Mouse (Mus musculus): ENCODE data around the gene Sipa1.

Sipa1 gene

DNA sequence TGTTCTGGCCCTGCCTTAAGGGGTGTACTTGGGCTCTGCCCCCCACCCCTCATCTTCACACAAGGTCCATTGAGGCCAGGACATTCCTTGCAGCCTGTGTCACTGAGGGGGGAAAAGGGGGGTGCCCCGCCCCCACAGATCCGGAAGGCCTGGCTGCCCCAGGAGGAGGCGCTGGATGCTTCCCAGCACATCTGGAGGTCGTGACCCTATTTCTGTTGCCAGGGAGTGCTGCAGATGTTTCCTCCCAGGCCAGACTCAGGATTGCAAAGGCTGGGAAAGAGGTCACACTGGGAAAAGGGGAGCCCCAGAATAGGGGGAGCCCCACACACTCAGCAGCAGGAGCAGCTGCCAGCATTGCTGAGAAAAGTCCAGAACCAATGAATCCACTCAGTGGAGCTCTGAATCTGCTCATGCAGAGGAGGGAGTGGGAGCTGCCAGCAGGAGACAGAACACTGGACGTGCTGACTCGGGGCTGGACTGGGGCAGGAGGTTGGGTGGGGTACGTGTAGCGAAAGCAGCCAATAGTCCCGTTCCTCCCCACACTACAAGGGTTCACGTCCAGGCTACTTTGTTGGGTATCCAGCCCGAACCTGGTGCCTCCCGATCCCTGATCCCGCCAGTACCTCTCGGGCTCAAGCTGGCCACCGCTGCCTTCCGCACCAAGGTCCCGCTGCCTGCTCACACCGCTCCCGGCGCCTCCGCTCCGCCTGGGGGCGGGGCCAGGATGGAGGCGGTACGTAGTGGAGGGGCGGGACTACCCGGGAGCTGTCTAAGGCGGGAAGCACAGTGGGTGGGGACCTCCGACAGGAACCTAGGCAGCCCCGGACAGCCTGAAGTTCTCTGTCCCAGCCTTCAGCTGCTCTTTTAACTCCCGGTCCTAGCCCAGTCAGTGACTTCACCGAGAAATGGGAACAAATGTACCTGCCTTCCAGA is at the start of gene Sipa1:
TSS of gene Sipa1 (minus strand) at position 727 of the 933 bp plus-strand sequence.
- peak; percentile 91 for DNase-seq (ENCODE audit: low read depth, low spot score)
- Histone ChIP-seq H3K27me3 (ENCODE audit: control insufficient read depth, insufficient read depth, low read length, poor library complexity, severe bottlenecking) (no peaks in the 10 kb centered on the region), H3K36me3 (ENCODE audit: control insufficient read depth, insufficient read depth, low read length, poor library complexity, severe bottlenecking) (peaks cover 17% of the 10 kb centered on the region)

DNA sequence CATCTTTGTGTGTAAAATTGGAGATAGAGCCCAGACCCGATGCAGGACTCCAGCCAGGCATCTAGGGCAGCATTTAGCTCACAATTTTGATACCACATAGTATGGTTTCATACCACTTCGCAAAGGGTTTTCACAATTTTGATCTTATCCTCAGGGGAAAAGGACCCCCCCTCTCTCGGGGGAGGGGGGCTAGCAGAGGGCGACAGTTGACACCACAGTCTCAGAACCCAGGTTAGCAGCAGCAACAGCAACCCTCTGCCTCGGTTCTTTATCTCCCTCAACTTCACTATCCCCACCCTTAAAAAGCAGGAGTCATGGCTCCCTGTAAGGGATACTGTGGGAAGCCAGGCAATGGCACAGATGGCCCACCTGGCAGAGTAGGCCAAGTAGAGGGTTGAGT is 49.7 kb upstream of the Sipa1 start:
- Histone ChIP-seq H3K27me3 (ENCODE audit: control insufficient read depth, insufficient read depth, low read length, poor library complexity, severe bottlenecking) (no peaks in the 10 kb centered on the region), H3K36me3 (ENCODE audit: control insufficient read depth, insufficient read depth, low read length, poor library complexity, severe bottlenecking) (peaks cover 15% of the 10 kb centered on the region)
- no peak for DNase-seq (ENCODE audit: low read depth, low spot score)

DNA sequence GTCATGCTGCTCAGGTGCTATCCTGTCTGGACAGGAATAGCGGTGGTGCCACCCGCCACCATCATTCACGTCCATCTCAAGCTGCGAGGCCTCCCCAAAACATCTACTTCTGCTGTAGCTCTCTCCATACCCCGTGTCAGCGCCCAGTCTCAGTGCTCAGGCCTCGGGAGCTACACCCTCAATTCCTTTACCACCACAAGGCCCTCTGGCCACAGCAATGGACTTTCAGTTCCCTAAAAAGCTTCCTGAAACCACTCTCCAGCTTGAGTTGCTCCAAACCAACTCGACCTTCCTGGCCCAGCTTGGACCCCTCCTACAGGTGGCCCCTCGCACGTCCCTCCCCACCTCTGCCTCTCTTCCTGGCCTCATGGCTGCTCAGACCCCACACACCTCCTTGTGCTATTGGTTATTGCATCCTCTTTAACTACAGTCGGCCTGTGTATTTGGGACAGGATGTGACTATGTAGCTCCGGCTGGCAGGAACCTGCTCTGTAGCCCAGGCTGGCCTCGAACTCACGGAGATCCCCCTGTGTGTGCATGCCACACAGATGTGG is 48.5 kb upstream of the Sipa1 start:
- peak; percentile 60 for DNase-seq (ENCODE audit: low read depth, low spot score)
- H3K27me3 ChIP-seq (ENCODE audit: control insufficient read depth, insufficient read depth, low read length, poor library complexity, severe bottlenecking), result no peaks in the 10 kb centered on the region
- peaks cover 17% of the 10 kb centered on the region for H3K36me3 ChIP-seq (ENCODE audit: control insufficient read depth, insufficient read depth, low read length, poor library complexity, severe bottlenecking)

DNA sequence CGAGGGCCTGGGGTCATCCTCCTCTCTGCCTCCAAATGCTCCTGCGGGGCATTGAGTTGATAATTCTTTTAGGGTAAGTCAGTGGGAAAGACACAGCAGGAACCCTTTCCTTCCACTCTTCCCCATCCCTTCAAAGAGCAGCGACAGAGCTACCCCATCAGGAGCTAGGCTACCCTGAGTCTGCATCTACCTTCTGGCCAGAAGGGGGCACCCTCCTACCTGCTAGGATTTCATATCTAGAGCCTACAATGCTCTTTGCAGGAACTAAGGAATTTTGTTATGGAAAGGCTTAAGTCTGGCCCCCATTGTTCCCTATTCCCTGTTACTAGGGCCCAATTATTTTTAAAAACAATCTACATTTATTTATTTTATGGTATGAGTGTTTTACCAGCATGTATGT is 47.7 kb upstream of the Sipa1 start:
- Histone ChIP-seq H3K27me3 (ENCODE audit: control insufficient read depth, insufficient read depth, low read length, poor library complexity, severe bottlenecking) (no peaks in the 10 kb centered on the region), H3K36me3 (ENCODE audit: control insufficient read depth, insufficient read depth, low read length, poor library complexity, severe bottlenecking) (peaks cover 17% of the 10 kb centered on the region)
- DNase-seq (ENCODE audit: low read depth, low spot score), result peak; percentile 78

DNA sequence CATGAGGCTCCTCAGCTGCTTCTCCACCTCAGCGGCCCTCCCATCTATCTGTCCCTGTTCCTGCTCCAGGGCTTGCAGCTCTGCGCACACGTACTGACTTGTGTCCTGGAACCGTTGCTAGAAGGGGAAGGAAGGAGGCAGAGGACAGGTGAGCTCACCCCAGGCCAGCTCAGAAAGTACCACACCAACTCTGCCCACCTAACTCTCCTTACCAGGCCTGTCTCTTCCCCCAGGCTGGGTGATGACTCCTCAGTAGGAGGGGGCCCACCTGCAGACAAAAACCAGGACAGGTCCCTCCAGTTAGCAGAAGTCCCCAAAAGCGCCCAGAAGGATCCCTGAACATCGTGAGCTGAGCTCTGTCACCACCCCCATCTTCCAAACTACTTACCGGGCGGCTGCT is 47.1 kb upstream of the Sipa1 start:
- H3K27me3 ChIP-seq (ENCODE audit: control insufficient read depth, insufficient read depth, low read length, poor library complexity, severe bottlenecking), result no peaks in the 10 kb centered on the region
- peaks cover 16% of the 10 kb centered on the region for H3K36me3 ChIP-seq (ENCODE audit: control insufficient read depth, insufficient read depth, low read length, poor library complexity, severe bottlenecking)
- no peak for DNase-seq (ENCODE audit: low read depth, low spot score)

DNA sequence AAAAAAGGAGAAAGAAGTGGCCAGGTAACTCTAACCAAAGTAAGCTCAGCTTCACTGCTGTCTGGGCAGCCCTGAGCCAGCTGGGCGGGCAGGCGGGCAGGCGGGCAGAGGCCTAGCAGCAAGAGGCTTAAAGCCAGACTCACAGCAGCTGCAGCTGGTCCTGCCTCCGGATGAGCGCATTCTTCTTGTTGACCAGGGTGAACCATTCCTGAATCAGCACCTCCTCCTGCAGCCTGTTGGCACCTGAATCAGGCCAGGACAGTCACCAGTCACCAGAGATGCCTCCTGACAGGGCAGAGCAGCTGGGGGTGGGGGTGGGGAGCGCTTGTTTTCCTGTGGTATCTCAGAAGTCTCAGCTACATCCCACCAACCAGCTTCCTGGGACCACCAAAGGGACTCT is 46.6 kb upstream of the Sipa1 start:
- Histone ChIP-seq H3K27me3 (ENCODE audit: control insufficient read depth, insufficient read depth, low read length, poor library complexity, severe bottlenecking) (no peaks in the 10 kb centered on the region), H3K36me3 (ENCODE audit: control insufficient read depth, insufficient read depth, low read length, poor library complexity, severe bottlenecking) (peaks cover 14% of the 10 kb centered on the region)
- DNase-seq (ENCODE audit: low read depth, low spot score), result no peak

DNA sequence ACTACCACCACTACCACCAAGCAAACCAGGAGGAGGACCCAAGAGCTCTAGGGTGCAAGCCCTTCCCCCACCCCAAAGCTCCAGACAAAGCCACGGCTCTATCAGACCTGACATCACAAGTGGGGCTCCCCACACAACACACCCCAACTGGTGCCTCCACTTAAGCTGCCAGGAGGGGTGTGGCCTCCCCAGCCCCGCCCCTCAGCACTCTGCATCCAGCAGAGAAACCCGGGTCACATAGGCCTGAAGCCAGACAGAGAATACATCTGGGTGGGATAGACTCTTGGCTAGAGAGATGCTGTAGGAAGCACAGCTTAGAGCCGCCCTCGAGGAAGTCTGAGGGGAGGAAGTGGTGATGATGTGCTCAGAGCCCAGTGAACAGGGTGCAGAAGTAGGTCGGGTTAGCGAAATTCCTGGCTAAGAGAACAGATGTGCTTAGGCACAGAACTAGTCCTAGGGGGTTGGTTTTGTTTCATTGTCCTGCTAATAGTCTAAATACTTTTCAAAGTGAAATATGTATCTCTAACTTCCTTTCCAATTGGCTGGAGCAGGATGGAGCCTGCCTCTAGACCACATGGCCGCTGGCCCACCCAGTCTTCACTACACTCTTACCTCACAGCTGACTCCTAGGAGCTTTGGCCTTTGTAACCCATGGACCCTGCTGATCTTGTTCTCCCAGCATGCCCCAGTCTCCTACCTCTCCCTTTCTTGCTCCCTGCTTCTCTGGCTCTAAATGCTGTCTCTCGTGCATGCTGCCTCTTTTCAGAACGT is 41.5 kb upstream of the Sipa1 start:
- H3K27me3 ChIP-seq (ENCODE audit: control insufficient read depth, insufficient read depth, low read length, poor library complexity, severe bottlenecking), result no peaks in the 10 kb centered on the region
- H3K36me3 ChIP-seq (ENCODE audit: control insufficient read depth, insufficient read depth, low read length, poor library complexity, severe bottlenecking), result peaks cover 16% of the 10 kb centered on the region
- no peak for DNase-seq (ENCODE audit: low read depth, low spot score)

DNA sequence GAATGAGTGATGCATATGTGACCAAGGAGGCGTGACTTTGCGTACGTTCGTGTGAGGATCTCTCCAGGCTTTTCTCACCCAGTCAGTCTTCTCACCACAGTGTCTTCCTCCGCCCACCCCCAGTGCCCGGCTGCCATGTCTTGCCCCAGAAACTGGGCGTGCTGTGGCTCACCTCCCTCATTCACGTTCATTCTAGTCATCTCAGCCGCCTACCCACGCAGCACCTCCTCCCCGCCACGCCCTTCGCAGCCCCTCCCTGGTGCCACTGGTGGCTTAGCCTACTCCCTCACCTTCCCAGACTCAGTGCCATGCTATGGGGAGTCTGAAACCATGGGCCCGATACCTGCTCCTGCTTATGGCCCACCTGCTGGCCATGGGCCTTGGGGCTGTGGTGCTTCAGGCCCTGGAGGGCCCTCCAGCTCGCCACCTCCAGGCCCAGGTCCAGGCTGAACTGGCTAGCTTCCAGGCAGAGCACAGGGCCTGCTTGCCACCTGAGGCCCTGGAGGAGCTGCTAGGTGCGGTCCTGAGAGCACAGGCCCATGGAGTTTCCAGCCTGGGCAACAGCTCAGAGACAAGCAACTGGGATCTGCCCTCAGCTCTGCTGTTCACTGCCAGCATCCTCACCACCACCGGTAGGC is 40.8 kb upstream of the Sipa1 start, which contains the start of gene Kcnk7:
TSS of gene Kcnk7 (plus strand) at position 205 of the 638 bp plus-strand sequence.
- Histone ChIP-seq H3K36me3 (ENCODE audit: control insufficient read depth, insufficient read depth, low read length, poor library complexity, severe bottlenecking) (peaks cover 16% of the 10 kb centered on the region), H3K27me3 (ENCODE audit: control insufficient read depth, insufficient read depth, low read length, poor library complexity, severe bottlenecking) (no peaks in the 10 kb centered on the region)
- no peak for DNase-seq (ENCODE audit: low read depth, low spot score)

DNA sequence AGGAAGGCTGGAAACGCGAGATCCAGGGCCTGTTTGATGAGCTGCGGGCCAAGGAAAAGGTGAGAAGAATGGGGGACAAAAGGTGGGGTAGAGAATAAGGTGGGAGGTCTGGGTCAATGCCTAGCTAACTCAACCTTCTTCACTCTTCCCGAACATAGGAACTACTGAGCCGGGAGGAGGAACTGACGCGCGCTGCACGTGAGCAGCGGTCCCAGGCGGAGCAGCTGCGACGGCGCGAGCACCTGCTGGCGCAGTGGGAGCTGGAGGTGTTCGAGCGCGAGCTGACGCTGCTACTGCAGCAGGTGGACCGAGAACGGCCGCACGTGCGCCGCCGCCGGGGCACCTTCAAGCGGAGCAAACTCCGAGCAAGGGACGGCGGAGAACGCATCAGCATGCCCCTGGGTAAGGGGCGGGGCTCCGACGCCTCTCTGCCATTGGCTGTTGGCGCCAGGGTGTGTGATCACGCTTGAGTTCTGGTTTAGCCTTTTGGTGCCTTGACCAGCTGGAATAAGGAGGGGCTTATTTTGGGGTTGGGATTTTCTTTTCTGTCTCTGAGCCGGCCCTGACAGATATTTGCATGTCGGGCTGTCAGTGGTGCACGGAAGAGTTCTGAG is 32.4 kb upstream of the Sipa1 start:
- Histone ChIP-seq H3K36me3 (ENCODE audit: control insufficient read depth, insufficient read depth, low read length, poor library complexity, severe bottlenecking) (peaks cover 24% of the 10 kb centered on the region), H3K27me3 (ENCODE audit: control insufficient read depth, insufficient read depth, low read length, poor library complexity, severe bottlenecking) (no peaks in the 10 kb centered on the region)
- no peak for DNase-seq (ENCODE audit: low read depth, low spot score)

DNA sequence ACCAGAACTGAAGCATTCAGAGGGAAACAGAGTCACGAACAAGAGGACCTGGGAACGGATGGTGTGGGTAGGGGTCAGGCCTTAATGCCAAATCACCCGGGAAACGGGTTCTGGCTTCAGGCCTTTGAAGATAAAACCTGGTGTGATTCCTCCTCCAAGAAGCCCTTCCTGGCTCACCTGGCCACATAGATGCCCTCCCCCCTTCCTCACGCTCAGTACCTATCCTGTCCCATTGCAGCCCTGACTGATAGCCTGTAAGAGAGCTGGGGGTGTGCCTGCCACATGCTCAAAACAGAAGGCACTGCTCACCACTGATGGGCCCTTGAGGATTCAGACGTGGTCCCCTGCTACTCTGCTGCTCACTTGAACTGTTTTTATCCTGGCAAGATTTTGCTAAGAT is 30.3 kb upstream of the Sipa1 start:
- DNase-seq (ENCODE audit: low read depth, low spot score), result no peak

DNA sequence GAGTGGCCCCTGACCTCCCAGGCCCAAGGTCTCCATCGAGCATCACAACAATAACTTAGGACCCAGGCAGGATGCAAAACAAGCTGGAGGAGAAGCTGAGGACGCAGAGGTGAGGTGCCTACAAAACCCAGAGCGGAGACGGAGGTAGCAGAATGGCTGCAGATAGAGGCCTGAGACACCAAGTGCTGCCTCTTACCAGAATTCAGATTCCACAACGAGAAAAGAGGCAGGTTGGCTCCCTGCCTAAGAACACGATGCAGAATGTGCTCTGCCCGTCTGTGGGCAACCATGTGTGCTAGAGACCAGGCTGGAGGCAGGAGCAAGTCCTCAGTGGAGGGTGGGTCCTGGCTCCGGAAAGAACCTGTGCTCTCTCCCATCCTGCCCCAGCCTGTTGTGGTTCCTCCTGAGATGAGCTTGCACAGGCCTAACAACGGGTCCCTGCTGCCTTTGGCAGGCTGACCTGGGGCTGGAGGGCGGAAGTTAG is 29.4 kb upstream of the Sipa1 start:
- Histone ChIP-seq H3K36me3 (ENCODE audit: control insufficient read depth, insufficient read depth, low read length, poor library complexity, severe bottlenecking) (peaks cover 14% of the 10 kb centered on the region), H3K27me3 (ENCODE audit: control insufficient read depth, insufficient read depth, low read length, poor library complexity, severe bottlenecking) (no peaks in the 10 kb centered on the region)
- no peak for DNase-seq (ENCODE audit: low read depth, low spot score)

More for the DNA sequence above, 30.3 kb upstream of the Sipa1 start:
- Histone ChIP-seq H3K36me3 (ENCODE audit: control insufficient read depth, insufficient read depth, low read length, poor library complexity, severe bottlenecking) (peaks cover 16% of the 10 kb centered on the region), H3K27me3 (ENCODE audit: control insufficient read depth, insufficient read depth, low read length, poor library complexity, severe bottlenecking) (no peaks in the 10 kb centered on the region)

DNA sequence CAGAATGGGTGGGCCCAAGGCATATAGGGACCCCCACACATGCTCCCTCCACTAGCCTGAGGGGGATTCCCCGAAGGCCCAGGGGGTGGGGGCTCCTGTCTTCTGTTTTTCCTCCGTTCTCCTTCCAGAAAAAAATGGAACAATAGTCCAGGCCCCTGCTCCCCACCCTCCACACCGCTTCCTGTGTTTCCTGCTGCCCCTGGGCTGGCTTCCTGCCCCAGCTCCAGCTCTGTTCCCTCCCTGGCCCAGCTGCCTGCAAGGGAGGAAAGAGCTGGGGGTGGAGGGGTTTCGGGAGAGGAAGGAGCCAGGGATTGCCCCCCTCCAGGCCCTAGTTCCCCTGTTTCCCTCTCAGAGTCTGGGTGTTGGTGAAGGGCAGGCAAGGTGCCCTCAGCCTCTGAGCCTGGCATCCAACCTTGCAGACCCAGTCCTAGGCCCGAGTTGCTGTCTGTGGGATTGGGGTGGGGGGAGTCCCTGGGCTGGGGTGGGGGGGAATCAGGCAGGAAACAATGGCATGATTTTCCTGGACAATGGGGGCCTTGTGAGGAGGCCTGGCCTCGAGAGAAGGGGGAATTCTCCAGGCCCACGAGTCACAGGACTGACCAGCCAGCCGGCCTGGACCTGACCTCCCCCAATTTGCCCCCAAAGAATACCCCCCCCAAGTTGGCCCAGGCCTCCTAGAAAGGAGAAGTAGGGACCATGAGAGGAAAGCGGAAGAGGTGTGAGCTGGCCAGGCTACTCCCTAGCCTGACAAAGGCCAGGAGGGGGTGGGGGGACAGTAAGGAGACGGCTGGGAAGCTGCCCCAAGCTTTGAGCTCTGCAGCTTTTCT is 28.8 kb upstream of the Sipa1 start:
- Histone ChIP-seq H3K27me3 (ENCODE audit: control insufficient read depth, insufficient read depth, low read length, poor library complexity, severe bottlenecking) (no peaks in the 10 kb centered on the region), H3K36me3 (ENCODE audit: control insufficient read depth, insufficient read depth, low read length, poor library complexity, severe bottlenecking) (peaks cover 8% of the 10 kb centered on the region)
- DNase-seq (ENCODE audit: low read depth, low spot score), result no peak

DNA sequence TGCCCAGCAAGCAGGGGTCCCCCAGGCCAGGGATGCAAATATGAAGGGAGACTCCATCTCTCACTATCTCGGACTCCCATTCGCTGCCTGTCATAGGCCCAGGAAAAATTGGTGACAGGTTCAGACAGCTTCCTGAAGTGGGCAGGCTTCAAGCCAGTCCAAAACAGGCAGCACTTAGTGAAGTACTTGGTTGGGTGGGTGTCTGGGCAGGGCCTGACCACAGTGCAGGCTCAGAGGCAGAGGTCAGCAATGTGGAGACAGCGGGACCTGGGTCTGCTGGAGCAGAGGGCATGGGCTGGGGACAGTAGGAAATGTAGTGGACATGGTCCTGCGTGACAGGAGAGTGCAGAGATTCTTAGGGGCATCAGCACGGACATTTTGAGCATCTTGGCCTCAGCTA is 28.1 kb upstream of the Sipa1 start:
- Histone ChIP-seq H3K27me3 (ENCODE audit: control insufficient read depth, insufficient read depth, low read length, poor library complexity, severe bottlenecking) (no peaks in the 10 kb centered on the region), H3K36me3 (ENCODE audit: control insufficient read depth, insufficient read depth, low read length, poor library complexity, severe bottlenecking) (peaks cover 2% of the 10 kb centered on the region)
- no peak for DNase-seq (ENCODE audit: low read depth, low spot score)
